Mouse (Mus musculus): ENCODE measurements around the gene Mog. TPM values are rescaled to one million over a fixed set of nuclear protein-coding genes. Genes with fewer than 3 reads are reported as not detected.

Mog gene
- total and polyA plus RNA-seq, 3 experiments, result not detected

DNA sequence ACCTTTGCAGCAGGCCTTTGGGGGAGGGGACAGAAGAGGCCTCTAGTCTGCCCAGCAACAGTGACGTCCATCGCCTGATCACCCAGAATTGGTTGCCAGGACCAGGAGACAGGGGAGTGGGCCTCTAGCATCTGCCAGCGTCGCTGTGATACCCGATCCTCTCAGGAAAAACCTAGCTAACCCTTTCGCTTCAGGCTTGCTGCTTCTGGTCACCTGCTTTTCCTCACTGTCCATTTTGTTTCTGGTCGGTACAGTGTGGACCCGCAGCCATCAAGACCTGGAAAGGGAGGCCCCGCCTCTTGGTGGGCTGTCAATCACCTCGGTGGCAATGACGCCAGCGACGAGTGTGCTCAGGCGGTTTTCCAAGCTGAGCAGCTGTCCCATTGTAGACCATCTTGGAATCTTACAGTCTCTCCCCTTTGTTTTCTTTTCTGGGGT is 5.5 kb upstream of the Mog start:
- peak; percentile 91 for DNase-seq (ENCODE audit: extremely low read depth)
- in situ Hi-C loops (cut with MboI; ENCODE audit: low pct_ligation_motif_present, low pct_unique_long_range_greater_than_20kb, low sequenced_read_pairs), result no loop called here

DNA sequence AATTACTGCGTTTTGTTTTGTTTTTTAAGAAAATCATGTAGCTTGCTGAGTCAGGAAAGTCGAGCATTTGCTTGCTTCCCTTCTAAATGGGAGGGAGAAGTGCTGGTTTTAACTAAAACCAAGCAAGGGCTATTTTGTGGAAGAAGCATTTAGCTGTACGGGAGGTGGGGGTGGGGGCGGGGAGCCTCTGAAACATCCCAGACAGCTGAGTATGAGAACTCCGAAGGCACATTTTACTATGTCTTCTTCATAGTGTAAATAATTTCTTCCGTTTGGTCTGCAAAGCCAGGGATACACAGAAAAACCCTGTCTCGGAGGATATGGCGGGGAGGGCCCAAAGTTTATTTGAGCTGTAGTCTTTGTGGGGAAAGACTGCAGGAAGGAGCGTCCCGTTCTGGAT is 5.0 kb upstream of the Mog start:
- no peaks in the 10 kb centered on the region for H3K9me3 ChIP-seq (replicated peaks; ENCODE audit: low read length)
- dilution Hi-C loops (cut with MboI; ENCODE audit: extremely low pct_ligation_motif_present, extremely low pct_unique_long_range_greater_than_20kb, low sequenced_read_pairs) (no loop called here), in situ Hi-C loops (cut with MboI; ENCODE audit: low pct_ligation_motif_present, low pct_unique_long_range_greater_than_20kb, low sequenced_read_pairs) (no loop called here)
- no peak overlapping the region for H3K9ac ChIP-seq (ENCODE audit: insufficient read depth, low read depth)
- peaks cover 1 to 10% of the 10 kb centered on the region in 2 experiments for H3K4me1 ChIP-seq (ENCODE audit: control insufficient read depth in 1 of 2, insufficient read depth in 2 of 2)
- H3K36me3 ChIP-seq (replicated peaks in 1 of 2; ENCODE audit: control insufficient read depth in 1 of 2, insufficient read depth in 1 of 2, low read length in 1 of 2), result no peaks in the 10 kb centered on the region
- H3K27me3 ChIP-seq (replicated peaks), result no peaks in the 10 kb centered on the region
- DNase-seq (ENCODE audit: extremely low read depth), result no peak
- TF ChIP-seq TBP (conservative IDR thresholded peaks at IDR 0.05; ENCODE audit: low read depth, low read length), result no peak
- no peak for TF ChIP-seq KAT2A (IDR thresholded peaks at IDR 0.05; ENCODE audit: insufficient replicate concordance, low read length)
- no peak for TF ChIP-seq MAZ (IDR thresholded peaks at IDR 0.05; ENCODE audit: low read depth, low read length)
- TF ChIP-seq HCFC1 (IDR thresholded peaks at IDR 0.05; ENCODE audit: low read depth, low read length), result no peak
- TF ChIP-seq BHLHE40 (IDR thresholded peaks at IDR 0.05; ENCODE audit: low read depth, low read length), result no peak
- no peak for TF ChIP-seq TCF12 (IDR thresholded peaks at IDR 0.05; ENCODE audit: low read depth, low read length)
- TF ChIP-seq MEF2A (IDR thresholded peaks at IDR 0.05; ENCODE audit: borderline replicate concordance, low read depth, low read length), result no peak
- no peak for TF ChIP-seq NELFE (IDR thresholded peaks at IDR 0.05; ENCODE audit: low read depth, low read length)
- TF ChIP-seq ETS1 (conservative IDR thresholded peaks at IDR 0.05; ENCODE audit: low read depth, low read length), result no peak
- no peak for TF ChIP-seq POLR2AphosphoS2 (IDR thresholded peaks at IDR 0.05; ENCODE audit: low read depth, low read length)
- no peak for TF ChIP-seq MAX (IDR thresholded peaks at IDR 0.05; ENCODE audit: low read length)
- no peak for TF ChIP-seq ZC3H11A (IDR thresholded peaks at IDR 0.05; ENCODE audit: low read depth, low read length)
- TF ChIP-seq ZKSCAN1 (IDR thresholded peaks at IDR 0.05; ENCODE audit: borderline replicate concordance, low read depth, low read length), result no peak
- TF ChIP-seq ZMIZ1 (IDR thresholded peaks at IDR 0.05; ENCODE audit: low read depth, low read length), result no peak
- no peak for TF ChIP-seq USF2 (conservative IDR thresholded peaks at IDR 0.05; ENCODE audit: low read depth, low read length)
- TF ChIP-seq E2F4 (IDR thresholded peaks at IDR 0.05; ENCODE audit: insufficient replicate concordance, low read depth, low read length), result no peak
- TF ChIP-seq JUND (conservative IDR thresholded peaks at IDR 0.05; ENCODE audit: low read depth, low read length), result no peak
- TF ChIP-seq CHD1 (IDR thresholded peaks at IDR 0.05; ENCODE audit: low read depth, low read length), result no peak
- TF ChIP-seq USF1 (IDR thresholded peaks at IDR 0.05; ENCODE audit: low read depth, low read length), result no peak
- no peak overlapping the region for H3K27ac ChIP-seq (ENCODE audit: insufficient read depth, low read depth)
- no peak overlapping the region for H3K4me2 ChIP-seq (ENCODE audit: insufficient read depth, low read depth, poor library complexity, severe bottlenecking)
- H3K79me2 ChIP-seq (replicated peaks; ENCODE audit: control insufficient read depth, extremely low read depth, insufficient read depth, poor library complexity, severe bottlenecking), result no peaks in the 10 kb centered on the region
- H3K4me3 ChIP-seq (replicated peaks in 1 of 3; ENCODE audit: low read depth in 2 of 3, low read length in 2 of 3, poor library complexity in 1 of 3), result peak overlapping the region in 1 of 3 experiments; percentile 63

More for the DNA sequence above, 5.5 kb upstream of the Mog start:
- no peaks in the 10 kb centered on the region for H3K36me3 ChIP-seq (replicated peaks in 1 of 2; ENCODE audit: control insufficient read depth in 1 of 2, insufficient read depth in 1 of 2, low read length in 1 of 2)
- H3K4me3 ChIP-seq (replicated peaks in 1 of 3; ENCODE audit: low read depth in 2 of 3, low read length in 2 of 3, poor library complexity in 1 of 3), result peak overlapping the region; percentile 63 to 84 (median 68)
- TF ChIP-seq ZC3H11A (IDR thresholded peaks at IDR 0.05; ENCODE audit: low read depth, low read length) (no peak), CHD2 (IDR thresholded peaks at IDR 0.05; ENCODE audit: low read length) (peak; percentile 99)
- dilution Hi-C loops (cut with MboI; ENCODE audit: extremely low pct_ligation_motif_present, extremely low pct_unique_long_range_greater_than_20kb, low sequenced_read_pairs), result no loop called here
- no peak overlapping the region; the same call in 1 of the 2 replicates for H3K4me2 ChIP-seq (ENCODE audit: insufficient read depth, low read depth, poor library complexity, severe bottlenecking)
- H3K27ac ChIP-seq (ENCODE audit: insufficient read depth, low read depth), result no peak overlapping the region
- H3K79me2 ChIP-seq (replicated peaks; ENCODE audit: control insufficient read depth, extremely low read depth, insufficient read depth, poor library complexity, severe bottlenecking), result no peaks in the 10 kb centered on the region
- peak overlapping the region; percentile 53 for H3K9ac ChIP-seq (ENCODE audit: insufficient read depth, low read depth)
- H3K27me3 ChIP-seq (replicated peaks), result no peaks in the 10 kb centered on the region
- H3K4me1 ChIP-seq (ENCODE audit: control insufficient read depth in 1 of 2, insufficient read depth in 2 of 2), result peaks cover 0 to 9% of the 10 kb centered on the region in 2 experiments; a peak in 2 of 4 replicates
- no peaks in the 10 kb centered on the region for H3K9me3 ChIP-seq (replicated peaks; ENCODE audit: low read length)
